Mouse (Mus musculus) erythroblast, embryonic 14.5 days (primary cell): Measurements from ENCODE around the gene Stkld1.

Experiments used
- GATA1 ChIP-seq: IDR thresholded peaks from 2 replicates; pipeline ENCODE4 v1.6.1; 2012; ENCODE audit warnings: low read length, inconsistent platforms, mixed read lengths
- TAL1 ChIP-seq: IDR thresholded peaks from 3 replicates; pipeline ENCODE4 v1.6.1; 2012; ENCODE audit warnings: low read length, inconsistent platforms, mixed read lengths

GRCm38 (mm10) chr2:26910124-26910993 lies 23.5 kb upstream of the Stkld1 start, which contains the start of the genes Med22 and Rpl7a:
- TF ChIP-seq GATA1 (no peak), TAL1 (no peak)
